In the genomic region with DNA sequence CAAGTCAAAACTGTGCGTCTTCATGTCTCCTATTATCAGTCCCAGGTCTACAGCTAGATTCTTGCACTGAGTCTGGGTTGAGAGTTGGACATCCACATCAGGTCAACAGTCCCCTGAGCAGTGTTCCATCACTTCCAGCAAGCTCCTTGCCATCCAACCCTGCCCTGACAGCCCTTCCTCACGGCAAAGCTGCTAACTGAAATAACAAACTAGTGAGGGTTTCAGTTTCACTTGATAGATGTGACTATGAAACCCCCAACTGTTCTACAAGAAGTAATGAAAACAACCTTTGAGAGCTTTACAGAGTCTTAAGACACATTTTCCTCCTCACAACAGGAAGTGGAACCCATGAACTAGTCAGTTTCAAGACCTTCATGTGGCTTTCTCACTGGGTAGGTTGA, we compare ENCODE assay signal across 15 mouse cellular contexts.
A peak's percentile ranks its signal among the peaks of the same experiment; 100 is the strongest.
DNase-seq lines count a peak whose midpoint lies in the region; ATAC-seq and TF ChIP-seq lines count a peak whose summit lies in the region.
"Had no signal": no experiment of that assay in that cellular context is flagged by ENCODE, and none has a peak within 500 bp of the region (broad histone marks: within the 10 kb centered on the region; RNA-seq: fewer than 3 reads in every experiment).

No protein-coding gene starts in this region.

- ATAC-seq in megakaryocyte progenitor cell, adult 5-6 weeks (replicated peaks; ENCODE audit: poor library complexity) = peak; percentile 59
- no peak for ATAC-seq in midbrain, postnatal 0 days (ENCODE audit: low FRiP score)
- no peak for ATAC-seq in erythroblast, adult 5-6 weeks (replicated peaks; ENCODE audit: low FRiP score, poor library complexity, severe bottlenecking)
- ATAC-seq: midbrain, embryonic 16.5 days had no signal

- no peak for TF ChIP-seq CTCF in liver, adult 2 months (IDR thresholded peaks at IDR 0.05; ENCODE audit: low read depth, low read length)
- TF ChIP-seq CTCF in midbrain, postnatal 0 days (IDR thresholded peaks at IDR 0.05) = no peak

- H3K79me2 ChIP-seq in liver, adult 2 months (ENCODE audit: control insufficient read depth, insufficient read depth, low read length) = no peaks in the 10 kb centered on the region

- no peak for TF ChIP-seq POLR2A in liver, adult 2 months (IDR thresholded peaks at IDR 0.05; ENCODE audit: extremely low read depth, insufficient read depth, low read length)

- H3K4me3 ChIP-seq in liver, adult 2 months (ENCODE audit: insufficient read depth, low read depth, low read length) = no peak overlapping the region
- no peak overlapping the region for H3K4me3 ChIP-seq in midbrain, postnatal 0 days (ENCODE audit: low read depth, low read length)
- H3K4me3 ChIP-seq: heart, adult 2 months; hindbrain, embryonic 15.5 days; stomach, embryonic 15.5 days had no signal

- no peak overlapping the region for H3K27ac ChIP-seq in liver, adult 2 months (replicated peaks; ENCODE audit: insufficient read depth, low read depth, low read length)
- H3K27ac ChIP-seq in midbrain, postnatal 0 days (ENCODE audit: low read depth, low read length) = no peak overlapping the region
- H3K27ac ChIP-seq: heart, adult 2 months; hindbrain, embryonic 15.5 days; stomach, embryonic 15.5 days had no signal

- DNase-seq in liver, adult 2 months (ENCODE audit: extremely low read depth, low read depth, low spot score) = peak; percentile 12
- no peak for DNase-seq in liver
- DNase-seq in CD8-positive naive resting alpha-beta T cell, adult 2 months (ENCODE audit: low read depth in 2 of 2, low spot score in 2 of 2) = peak; percentile 61 to 66
- peak; percentile 60 for DNase-seq in thymus, postnatal 14 days
- DNase-seq in midbrain, postnatal 0 days (ENCODE audit: low spot score) = no peak
- DNase-seq in ovary, postnatal 10 days (ENCODE audit: low spot score) = no peak
- DNase-seq: cerebellum, postnatal 36 days; heart, adult 2 months; kidney, postnatal 36 days; lung, adult 2 months had no signal

- no peak overlapping the region for H3K9ac ChIP-seq in liver, adult 2 months (ENCODE audit: low read depth, low read length)
- H3K9ac ChIP-seq in midbrain, postnatal 0 days (replicated peaks; ENCODE audit: low read length, poor library complexity, severe bottlenecking) = no peak overlapping the region
- H3K9ac ChIP-seq: hindbrain, embryonic 15.5 days; stomach, embryonic 15.5 days had no signal

- H3K9me3 ChIP-seq in midbrain, postnatal 0 days (ENCODE audit: low read length) = no peaks in the 10 kb centered on the region
- H3K9me3 ChIP-seq: hindbrain, embryonic 15.5 days; stomach, embryonic 15.5 days had no signal

- H3K4me1 ChIP-seq in liver, adult 2 months (ENCODE audit: control insufficient read depth, insufficient read depth, low read length) = no peaks in the 10 kb centered on the region
- H3K4me1 ChIP-seq in midbrain, postnatal 0 days (ENCODE audit: insufficient read depth, low read length) = no peaks in the 10 kb centered on the region
- H3K4me1 ChIP-seq: stomach, embryonic 15.5 days had no signal

- 83% methylated on average over 2 of the region's 2 CpGs for WGBS in liver, adult 2 months
- 84% methylated on average over 2 of the region's 2 CpGs for WGBS in midbrain, postnatal 0 days

- no peaks in the 10 kb centered on the region for H3K27me3 ChIP-seq in liver, adult 2 months (ENCODE audit: control insufficient read depth, insufficient read depth, low read length)
- H3K27me3 ChIP-seq in midbrain, postnatal 0 days (ENCODE audit: insufficient read depth, low read length) = no peaks in the 10 kb centered on the region
- H3K27me3 ChIP-seq: hindbrain, embryonic 15.5 days; stomach, embryonic 15.5 days had no signal

- H3K4me2 ChIP-seq in midbrain, postnatal 0 days (ENCODE audit: low read depth, low read length, poor library complexity, severe bottlenecking) = no peak overlapping the region
- H3K4me2 ChIP-seq: hindbrain, embryonic 15.5 days; stomach, embryonic 15.5 days had no signal

- H3K36me3 ChIP-seq in liver, adult 2 months (ENCODE audit: control insufficient read depth, insufficient read depth, low read length) = no peaks in the 10 kb centered on the region
- H3K36me3 ChIP-seq in midbrain, postnatal 0 days (ENCODE audit: insufficient read depth, low read length) = no peaks in the 10 kb centered on the region
- H3K36me3 ChIP-seq: hindbrain, embryonic 15.5 days; stomach, embryonic 15.5 days had no signal

Comparison
In these comparisons a context has a peak if more than half of its experiments do, and no peak if none do; other contexts are left out.
1. DNase-seq: peak in liver, adult 2 months (single experiment), CD8-positive naive resting alpha-beta T cell, adult 2 months (2 of 2) and thymus, postnatal 14 days (single experiment); none in liver (single experiment), midbrain, postnatal 0 days (single experiment) and ovary, postnatal 10 days (single experiment).